Mouse (Mus musculus) right cerebral cortex, adult 2 months (tissue): Measurements from ENCODE around the gene Phlpp2.
"Not testable (repeated sequence)": the region's sequence is repeated elsewhere in the genome, so short reads cannot be mapped to it uniquely, and the experiment has no call there.

Experiments used
- DNase-seq, 2 experiments: peaks; one replicate each; pipeline ENCODE4 v3.0.0; 2021 to 2022; ENCODE audit warnings: low spot score in 2 of 2

Gene Phlpp2

GRCm38 (mm10) chr8:109868003-109868679 is at the start of gene Phlpp2:
TSS of gene Phlpp2 (plus strand) at chr8:109868542.
- DNase-seq, result peak; percentile 88 to 90

GRCm38 (mm10) chr8:109823561-109823960 is 44.8 kb upstream of the Phlpp2 start:
- DNase-seq, result no peak

DNA sequence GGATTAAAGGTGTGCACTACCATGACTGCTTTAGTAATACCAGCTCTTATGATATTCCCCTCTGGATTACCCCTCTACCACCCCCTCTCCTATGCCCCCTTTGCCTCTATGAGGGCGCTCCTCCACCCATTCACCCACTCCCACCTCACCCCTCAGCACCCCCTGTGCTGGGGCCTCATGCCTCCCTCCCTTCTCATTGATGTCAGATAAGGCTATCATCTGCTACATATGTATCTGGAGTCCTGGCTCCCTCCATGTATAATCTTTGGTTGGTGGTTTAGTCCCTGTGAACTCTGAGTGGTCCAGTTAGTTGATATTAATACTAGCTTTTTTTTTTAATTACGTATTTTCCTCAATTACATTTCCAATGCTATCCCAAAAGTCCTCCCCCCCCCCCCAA is 28.5 kb upstream of the Phlpp2 start:
- DNase-seq, result no peak

DNA sequence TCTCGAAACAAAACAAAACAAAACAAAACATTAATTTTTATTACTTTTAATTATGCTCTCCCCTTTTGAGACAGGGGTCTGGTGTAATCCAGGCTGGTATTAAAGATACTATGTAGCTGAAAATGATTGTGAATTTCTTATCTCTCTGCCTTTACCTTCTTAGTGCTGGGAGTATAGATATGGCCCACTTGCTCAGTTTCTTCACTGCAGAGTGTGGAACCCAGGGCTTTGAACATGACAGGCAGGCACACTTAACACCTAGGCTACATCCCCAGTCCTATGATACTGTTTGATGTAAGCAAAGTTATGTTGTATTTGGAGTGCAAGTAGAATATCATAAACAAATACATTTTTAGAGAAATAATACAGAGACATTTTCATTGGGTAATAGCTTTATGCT is 25.9 kb upstream of the Phlpp2 start:
- no peak for DNase-seq

GRCm38 (mm10) chr8:109847866-109848265 is 20.5 kb upstream of the Phlpp2 start:
- DNase-seq, result no peak

- no peak for DNase-seq
Observed at GRCm38 (mm10) chr8:109848981-109849380, 19.4 kb upstream of the Phlpp2 start.

- DNase-seq, result peak; percentile 73 to 82
Observed at GRCm38 (mm10) chr8:109853423-109853822, 14.9 kb upstream of the Phlpp2 start.

- DNase-seq, result no peak
Observed at GRCm38 (mm10) chr8:109854522-109854921, 13.8 kb upstream of the Phlpp2 start.

GRCm38 (mm10) chr8:109855451-109855850 is 12.9 kb upstream of the Phlpp2 start:
- DNase-seq, result no peak

GRCm38 (mm10) chr8:109863398-109863797 is 4.9 kb upstream of the Phlpp2 start:
- peak in 1 of 2 experiments; percentile 15 for DNase-seq

- no peak for DNase-seq
Observed at GRCm38 (mm10) chr8:109864798-109865197, 3.5 kb upstream of the Phlpp2 start.

- DNase-seq, result peak; percentile 37 to 51
Observed at GRCm38 (mm10) chr8:109865536-109865935, 2.8 kb upstream of the Phlpp2 start.

DNA sequence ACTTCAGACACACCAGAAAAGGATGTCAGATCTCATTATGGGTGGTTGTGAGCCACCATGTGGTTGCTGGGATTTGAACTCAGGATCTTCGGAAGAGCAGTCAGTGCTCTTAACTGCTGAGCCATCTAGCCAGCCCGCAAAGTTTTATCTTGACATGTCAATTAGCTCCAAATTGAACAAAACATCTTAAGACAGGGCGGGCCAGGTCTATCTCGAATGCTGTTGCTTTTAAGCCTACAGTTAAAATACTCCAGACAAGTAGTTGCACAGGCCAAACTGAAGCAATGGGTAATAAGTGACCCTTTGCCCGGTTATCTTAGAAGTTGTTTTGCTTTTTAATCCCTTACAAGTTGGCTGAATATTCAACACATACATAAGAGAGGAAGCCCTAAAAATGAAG is 1.7 kb upstream of the Phlpp2 start:
- DNase-seq, result no peak

GRCm38 (mm10) chr8:109868680-109869361 is 479 bp downstream of the Phlpp2 start:
- DNase-seq, result peak; percentile 52 to 65

GRCm38 (mm10) chr8:109871056-109871455 is 2.7 kb downstream of the Phlpp2 start:
- no peak for DNase-seq

DNA sequence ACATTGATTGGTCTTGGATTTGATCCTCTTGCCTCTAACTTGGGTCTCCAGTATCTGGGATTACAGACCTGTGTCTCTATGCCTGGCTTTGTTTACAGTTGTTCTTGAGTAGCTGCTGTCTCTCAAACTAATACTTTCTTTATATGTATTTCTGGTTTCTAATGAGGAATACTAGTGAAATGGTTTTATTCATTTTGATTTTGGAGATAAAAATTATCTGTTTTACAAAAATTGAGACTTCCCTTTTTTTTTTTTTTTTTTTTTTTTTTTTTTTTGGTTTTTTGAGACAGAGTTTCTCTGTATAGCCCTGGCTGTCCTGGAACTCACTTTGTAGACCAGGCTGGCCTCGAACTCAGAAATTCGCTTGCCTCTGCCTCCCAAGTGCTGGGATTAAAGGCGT is 5.5 kb downstream of the Phlpp2 start:
- not testable (repeated sequence) for DNase-seq

DNA sequence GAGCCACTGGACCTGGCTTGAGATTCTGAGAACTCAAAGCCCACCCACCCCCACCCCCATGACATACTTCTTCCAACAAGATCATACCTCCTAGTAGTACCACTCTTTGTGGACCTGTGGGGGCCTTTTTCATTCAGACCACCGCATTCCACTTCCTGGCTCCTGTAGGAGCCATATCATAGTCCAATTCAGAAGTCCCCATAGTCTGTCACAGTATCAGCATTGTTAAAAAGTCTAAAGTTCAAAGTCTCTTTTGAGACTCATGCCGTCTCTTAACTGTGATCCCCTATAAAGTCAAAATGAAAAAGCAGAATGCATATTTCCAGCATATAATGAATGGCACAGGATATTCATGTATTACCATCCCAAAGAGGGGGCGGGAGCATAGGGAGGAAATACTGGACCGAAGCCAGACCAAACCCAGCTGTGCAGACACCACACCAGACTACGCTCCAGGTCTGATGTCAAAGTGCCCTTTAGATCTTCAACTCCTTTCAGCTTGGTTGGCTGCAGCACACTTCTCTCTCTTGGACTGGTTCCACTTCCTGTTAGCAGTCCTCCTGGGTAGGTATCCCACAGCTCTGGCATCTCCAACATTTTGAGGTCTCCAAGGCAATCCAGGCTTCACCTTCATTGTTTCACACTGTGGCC is 11.8 kb downstream of the Phlpp2 start:
- no peak for DNase-seq

DNA sequence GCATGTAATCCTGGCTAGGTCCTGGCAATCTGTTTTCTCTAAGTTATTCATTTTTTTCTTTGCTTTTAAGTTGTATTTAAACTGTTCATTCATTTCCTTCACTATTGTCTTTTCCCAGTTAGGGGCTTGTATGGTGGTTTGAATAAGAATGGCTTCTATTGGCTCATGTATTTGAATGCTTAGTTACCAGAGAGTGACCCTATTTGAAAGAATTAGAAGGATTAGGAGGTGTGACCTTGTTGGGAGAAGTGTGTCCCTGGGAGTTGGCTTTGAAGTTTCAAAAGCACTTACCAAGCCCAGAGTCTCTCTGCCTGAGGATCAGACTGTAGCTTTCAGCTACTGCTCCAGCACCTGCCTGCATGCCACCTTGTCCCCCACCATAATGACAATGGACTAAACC is 17.0 kb downstream of the Phlpp2 start:
- DNase-seq, result no peak

GRCm38 (mm10) chr8:109889211-109889610 is 20.9 kb downstream of the Phlpp2 start:
- no peak for DNase-seq

- no peak for DNase-seq
Observed at GRCm38 (mm10) chr8:109890794-109891585, 22.6 kb downstream of the Phlpp2 start.

DNA sequence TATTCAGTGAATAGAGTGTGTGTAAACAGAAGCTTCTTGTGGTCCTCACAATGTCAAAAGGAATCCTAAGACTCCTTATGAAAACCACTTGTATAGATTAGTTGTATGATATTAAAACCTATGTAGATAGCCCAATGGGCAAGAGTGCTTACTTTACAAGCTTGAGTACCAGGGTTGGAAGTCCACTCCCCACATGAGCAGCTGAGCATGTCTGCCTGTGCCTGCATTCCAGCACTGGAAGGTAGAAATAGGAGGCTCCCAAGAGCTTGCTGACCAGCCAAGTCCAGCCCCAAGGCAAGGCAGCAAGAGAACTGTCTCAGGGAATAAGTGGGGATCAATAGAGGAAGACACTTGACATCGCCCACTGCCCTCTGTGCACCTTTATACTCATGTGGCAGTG is 26.3 kb downstream of the Phlpp2 start:
- DNase-seq, result no peak

DNA sequence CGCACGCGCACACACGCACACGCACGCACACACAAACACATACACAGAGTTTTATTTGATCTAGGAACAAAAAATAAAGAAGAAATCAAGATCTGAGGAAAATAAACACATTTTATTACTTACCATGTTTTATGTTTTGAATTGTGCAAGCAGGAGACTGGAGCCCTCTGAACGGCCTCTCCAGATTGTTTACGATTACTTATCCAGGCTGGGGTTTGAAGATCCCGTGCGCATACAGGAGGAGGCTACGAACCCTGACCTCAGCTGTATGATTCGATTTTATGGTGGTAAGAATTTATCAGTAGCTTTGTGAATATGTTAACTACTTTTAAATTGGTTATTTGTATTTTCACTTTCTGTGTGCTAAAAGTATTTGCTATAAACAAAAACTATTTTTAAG is 27.0 kb downstream of the Phlpp2 start:
- DNase-seq, result no peak
